Mouse (Mus musculus): ENCODE data around the gene Tmtc3.
"Not testable (repeated sequence)": the region's sequence is repeated elsewhere in the genome, so short reads cannot be mapped to it uniquely, and the experiment has no call there.

The Tmtc3 gene

DNA sequence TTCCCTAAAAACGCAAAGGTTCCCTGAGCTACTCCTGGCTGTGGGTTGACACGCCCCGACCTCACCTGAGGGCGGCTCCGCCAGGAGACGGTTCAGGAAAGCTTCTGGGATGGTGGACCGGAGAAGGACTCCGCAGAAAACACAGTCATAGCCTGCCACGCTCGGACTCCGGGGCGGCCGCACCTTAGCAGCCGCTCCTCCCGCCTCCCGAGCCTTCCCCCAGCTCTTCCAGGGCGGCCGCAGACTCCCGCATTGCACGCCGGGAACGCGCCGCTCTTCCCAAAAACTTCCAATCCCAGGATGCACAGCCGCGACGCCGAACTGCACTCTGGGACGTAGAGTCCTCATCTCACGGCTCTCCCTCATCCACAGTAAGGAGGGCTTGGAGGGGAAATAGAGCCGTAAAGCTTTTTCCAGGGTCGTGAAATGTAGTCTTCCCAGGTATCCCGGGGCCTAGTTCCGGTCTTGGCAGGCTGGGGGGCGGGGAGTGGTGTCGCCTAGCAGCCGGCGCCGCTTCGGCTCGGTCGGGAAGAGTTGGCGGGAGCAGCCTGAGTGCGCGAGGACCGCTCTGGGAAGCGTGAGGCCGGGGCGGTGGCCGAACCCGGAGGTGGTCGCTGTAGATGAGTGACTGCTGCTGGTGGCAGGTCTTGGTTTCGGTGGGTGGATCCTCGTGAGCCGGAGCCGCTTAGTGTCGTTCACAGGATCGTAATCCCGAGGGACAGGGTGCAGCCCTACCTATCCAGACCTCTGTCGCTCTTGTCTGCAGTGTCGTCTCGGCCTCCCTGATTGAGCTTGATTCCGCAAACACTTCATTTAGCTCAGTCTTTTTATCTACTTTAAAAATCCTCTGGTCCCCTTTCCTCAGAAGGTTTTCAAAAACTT, at the start of gene Tmtc3, which contains the start of gene Cep290:
Gene Tmtc3, minus strand, starts transcription at position 254 of the 882 bp plus-strand sequence.
Gene Cep290, plus strand, starts transcription at position 462 of the 882 bp plus-strand sequence.
- DNase-seq, result peak; percentile 93

DNA sequence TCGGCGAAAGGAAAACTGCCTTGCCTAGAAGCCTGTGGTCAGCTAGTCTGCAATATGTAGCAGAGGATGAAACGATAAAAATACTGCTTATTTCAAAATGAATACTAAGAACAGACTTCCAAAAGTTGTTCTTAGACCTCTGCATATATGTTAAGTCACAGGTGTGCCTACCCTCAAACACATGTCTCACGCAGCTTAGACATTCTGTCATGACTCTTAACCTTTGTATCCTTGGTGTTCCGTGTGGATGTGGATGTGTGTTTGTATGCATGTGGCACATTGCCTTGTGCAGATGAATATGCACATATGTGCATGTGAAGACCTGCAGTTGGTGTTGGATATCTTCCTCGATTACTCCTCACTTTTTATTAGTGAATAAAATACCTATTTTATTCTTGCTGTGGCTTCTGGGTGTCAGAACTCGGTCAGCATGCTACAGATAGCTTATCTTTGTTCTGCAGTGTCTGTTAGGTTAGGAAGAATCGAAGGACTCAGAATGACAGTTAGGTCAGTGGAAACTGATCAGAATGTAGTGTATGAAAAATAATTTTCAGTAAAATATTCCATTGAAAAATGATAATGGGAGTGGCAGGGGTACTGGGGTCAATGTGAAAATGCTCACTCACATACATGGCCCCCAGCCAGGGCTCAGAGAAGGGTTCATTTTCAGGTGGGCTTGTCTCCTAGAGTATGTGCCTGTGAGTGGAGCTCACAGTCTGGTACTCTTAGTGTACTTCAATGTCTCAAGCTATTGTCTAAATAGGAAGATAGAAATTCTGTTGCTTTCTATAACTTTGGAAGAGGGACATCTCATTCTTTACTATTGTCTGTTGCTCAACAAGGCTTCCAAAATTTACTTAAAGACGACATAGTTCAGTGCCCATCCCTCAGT, 37.6 kb upstream of the Tmtc3 start:
- no peak for DNase-seq

DNA sequence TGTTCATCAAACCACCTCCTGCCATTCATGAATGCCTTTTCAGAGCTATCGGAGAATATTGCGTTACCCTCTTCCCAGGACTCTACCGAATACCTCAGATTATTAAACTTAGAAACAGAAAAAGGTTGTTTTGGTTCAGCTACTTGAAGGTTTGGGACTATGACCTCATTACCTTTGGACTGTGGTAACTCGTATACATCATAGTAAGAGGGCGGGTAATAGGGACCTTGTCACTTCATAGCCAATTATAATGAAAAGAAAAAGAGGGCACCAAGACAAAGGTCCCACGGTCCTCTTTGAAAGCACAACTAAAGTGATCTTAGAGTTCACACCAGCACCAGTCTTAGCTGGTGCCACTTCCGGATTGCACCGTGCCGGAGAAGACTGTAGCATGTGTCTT, 35.2 kb upstream of the Tmtc3 start:
- DNase-seq, result no peak

DNA sequence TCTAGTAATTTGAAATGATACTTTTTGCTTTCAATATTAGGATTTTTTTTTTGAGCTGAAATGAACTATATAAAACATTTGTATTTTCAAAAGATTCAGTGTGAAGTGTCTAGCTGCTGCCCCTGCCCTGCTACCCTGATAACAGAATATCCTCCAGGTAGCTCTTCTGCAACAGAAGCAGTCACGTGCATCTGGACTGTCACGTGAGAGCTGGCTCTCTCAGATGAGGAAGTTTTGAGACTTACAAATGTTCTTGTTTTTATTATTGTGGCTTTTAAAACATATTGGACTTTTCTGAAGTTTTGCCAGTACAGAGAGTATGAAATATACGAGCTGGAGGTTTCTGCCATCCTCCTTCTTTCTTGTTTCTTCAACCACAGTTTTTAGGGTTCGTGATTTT, 34.5 kb upstream of the Tmtc3 start:
- DNase-seq, result no peak

DNA sequence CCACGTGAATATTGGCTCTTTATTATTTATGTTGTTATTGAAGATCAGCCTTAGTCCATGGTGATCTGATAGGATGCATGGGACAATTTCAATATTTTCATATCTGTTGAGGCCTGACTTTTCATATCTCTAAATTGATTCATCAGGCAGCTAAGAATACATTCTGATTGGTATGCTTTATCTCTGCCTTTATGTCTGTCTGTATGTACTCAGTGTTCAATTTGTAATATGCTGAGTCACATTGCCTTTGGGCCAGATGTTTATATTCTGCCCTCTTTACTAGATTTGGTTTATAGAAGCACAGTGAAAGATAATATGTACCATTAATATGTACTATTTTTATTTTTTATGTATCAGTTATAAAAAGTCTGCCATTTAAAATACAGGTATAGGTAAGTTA, 21.0 kb upstream of the Tmtc3 start:
- no peak for DNase-seq

DNA sequence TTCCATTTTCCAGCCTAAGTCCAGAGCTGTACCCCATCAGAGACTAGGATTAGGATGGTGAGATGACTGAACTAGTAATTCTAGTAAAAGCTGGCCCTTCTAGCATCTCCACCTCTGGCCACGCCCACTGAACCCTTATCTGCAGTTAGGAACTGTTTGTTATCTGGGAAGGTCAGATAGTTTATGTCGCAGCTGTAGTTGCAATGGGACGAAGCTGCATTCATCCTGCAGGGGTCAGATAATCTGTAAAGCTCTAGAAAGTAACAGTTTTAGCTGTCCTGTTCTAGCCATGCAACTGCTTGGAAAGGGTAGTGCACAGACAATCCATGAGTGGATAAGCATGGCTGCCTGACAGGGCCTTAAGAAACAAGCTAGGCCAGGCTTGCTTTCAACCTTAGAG, 11.2 kb upstream of the Tmtc3 start:
- DNase-seq, result no peak

DNA sequence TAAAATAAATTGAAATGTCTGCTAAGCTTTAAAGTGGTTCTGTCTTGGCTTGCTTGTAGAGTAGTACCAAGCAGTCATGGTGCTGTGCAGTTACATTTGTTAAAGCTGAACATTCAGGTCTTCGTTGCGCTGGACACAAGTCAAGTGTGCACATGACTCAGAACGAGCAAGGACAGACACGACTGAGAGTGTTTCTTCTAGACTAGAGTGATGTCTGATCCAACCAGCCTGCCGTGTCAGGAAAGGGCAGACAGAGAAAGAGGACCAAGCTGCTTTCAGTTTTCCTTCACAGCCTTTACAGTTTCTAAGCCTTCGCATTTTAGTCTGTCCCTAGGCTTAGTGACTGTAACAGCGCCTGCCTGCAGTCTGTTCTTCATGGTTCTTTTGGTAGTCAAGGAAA, 4.8 kb upstream of the Tmtc3 start:
- no peak for DNase-seq

DNA sequence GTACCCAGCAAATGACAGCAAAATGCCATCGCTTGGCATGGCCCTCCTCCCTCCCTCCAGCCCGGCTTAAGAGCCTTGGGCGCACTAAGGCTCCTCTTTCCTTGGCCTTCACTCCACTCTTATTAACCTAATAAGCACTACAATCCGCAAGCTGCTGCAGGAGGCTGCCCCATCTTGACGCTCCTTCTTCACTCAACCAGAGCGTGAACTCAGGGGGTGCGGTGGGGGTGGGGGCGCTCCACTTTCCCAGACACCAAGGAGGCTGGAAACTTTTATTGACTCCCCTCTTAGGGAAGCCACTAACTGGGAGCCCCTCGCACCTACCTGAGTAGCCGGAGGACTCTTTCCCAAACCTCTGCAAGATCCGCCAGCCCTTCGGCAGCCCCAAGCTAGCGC, 451 bp downstream of the Tmtc3 start:
- DNase-seq, result no peak

DNA sequence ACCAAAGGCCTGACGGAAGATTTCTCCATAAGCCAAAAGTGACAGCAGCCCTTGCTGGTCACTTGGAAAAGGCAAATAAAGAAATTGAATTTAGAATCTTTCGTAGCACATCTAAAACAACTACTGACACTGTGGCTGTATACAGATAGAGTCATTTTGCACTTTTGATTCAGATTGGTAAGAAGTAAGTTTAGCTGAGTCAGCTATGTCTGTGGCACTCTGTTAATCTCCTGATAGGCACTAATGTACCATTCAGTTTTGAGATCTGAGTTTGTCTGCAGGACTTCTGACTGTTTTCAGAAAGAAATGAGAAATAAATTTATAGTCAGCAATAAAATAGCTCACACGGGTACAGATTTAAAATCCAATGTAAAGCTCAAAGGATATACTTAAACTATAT, 7.6 kb downstream of the Tmtc3 start:
- no peak for DNase-seq

DNA sequence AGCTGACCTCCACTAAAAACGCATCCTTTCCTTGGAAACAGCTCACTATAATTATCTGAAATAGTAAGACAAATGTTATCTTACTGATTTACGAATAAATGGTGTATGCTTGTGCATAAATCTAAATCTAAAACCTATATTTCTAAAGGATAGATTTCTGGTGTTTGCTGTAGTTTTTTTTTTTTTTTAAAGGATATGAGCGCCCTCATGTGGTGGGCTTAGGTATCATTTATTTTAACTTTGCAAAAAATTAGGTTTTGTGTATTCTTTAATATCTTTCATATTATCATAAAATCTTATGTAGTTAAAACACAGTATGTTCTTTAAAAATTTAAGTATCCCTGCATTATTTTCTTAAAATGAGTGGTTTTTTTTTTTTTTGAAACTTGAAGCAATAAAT, 12.1 kb downstream of the Tmtc3 start:
- no peak for DNase-seq

DNA sequence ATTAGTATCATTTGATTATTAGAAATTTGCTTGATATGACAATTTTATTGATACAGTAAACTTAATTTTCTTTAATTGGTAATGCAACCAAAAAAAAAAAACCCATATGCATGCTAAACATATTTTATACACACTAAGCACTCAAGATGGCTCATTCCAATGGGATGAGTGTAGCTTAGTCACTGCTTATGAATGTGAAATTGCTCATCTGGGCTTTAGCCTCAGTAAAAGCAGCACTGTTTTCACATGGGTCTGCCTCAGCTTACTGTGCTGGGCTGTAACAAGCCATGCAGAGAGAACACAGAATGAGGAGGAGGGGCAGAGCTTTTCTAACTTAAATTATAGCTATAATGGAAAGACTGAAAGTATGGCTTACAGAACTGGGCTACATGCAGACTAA, 26.6 kb downstream of the Tmtc3 start:
- no peak for DNase-seq

DNA sequence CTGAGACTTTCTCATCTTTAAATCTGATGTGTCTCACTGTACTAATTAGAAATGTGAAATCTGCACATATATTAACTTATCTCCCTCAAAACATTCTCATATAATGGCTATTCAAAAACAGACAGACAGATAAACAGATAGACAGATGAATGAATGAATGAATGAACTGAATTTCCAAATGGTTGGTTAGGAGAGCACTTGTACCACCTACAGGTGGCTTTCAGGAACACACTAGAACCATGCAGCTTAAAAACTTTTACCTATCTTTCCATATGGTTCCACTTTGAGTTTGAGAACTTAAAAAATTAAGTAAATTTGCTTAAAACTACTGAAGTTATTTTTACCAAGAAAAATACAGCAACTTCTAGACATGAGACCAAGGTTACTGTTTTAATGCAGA, 37.8 kb downstream of the Tmtc3 start:
- no peak for DNase-seq

DNA sequence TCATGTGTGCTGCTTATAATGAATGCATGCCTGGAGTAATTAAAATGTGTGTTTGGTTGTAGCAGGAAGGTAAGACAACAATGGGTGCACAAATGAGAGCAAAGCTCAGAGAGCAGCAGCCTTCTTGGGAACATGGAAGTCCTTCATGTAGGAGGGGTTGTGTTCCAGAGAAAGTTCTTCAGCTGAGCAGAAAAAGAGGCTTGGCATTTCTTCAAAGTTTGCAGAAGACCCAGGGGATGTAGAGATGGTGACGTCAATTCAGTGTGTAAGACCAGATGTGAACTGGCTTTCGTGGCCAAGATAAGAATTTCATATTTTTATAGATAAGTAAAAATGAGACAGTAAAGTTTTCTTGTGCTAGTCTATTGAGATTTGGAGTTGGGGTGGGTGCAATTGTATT, 59.6 kb downstream of the Tmtc3 start:
- no peak for DNase-seq

DNA sequence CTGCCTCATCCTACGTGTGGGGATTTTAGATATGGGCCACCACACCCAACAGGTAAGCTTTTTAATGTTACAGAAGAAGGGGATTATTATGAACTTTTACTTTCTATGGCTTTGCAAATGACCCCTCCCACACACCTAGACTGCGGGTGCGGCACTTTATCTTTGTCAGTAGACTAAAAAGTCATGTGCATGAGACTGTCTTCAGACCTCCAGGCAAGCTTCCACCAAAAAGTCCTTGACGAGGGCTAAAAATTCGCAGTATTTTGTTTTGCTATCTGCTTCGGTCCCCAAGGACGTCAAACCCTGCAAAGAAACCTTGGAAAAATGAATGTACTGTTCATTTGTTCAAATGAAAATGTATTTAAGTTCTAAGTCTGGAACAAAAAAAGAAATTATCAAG, 71.6 kb downstream of the Tmtc3 start:
- no peak for DNase-seq

DNA sequence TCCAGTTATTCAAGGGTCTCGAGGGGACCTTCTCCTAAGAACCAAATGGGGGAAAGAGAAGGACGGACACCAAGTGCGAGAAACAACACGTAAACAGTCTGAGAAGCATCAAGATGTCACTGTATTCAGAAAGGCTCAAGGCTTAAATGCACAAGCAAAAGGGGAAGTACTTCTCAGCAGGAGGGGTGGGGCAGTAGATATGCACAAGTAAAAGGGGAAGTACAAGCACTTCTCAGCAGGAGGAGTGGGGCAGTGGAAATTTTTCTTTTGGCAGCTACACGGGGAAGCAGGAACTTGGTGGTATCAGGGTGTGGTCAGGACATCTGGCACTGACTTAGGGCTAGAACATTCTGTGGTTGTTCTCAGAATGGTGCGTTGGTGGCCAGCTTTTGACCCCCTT, 84.8 kb downstream of the Tmtc3 start:
- not testable (repeated sequence) for DNase-seq

Data from cerebellum, adult 8-10 months (tissue).